Mouse (Mus musculus) forebrain, postnatal 0 days (tissue): Measurements from ENCODE around the gene Defb26. TPM values are rescaled to one million over a fixed set of nuclear protein-coding genes. Genes with fewer than 3 reads are reported as not detected.

Source experiments
- ATAC-seq: fragments of 200-750 bp; cut with Nextera tagmentation; 2 replicates; pipeline ENCODE4 v1.8.0; 2017; ENCODE audit warnings: mild to moderate bottlenecking, moderate library complexity
- DNase-seq: peaks from one replicate; pipeline ENCODE4 v3.0.0-alpha.2; 2015
- H3K27ac ChIP-seq: fragments of 300-500 bp; sonication (generic); 2 replicates; pipeline ENCODE4 v1.5.1; 2014; ENCODE audit warnings: low read depth, mild to moderate bottlenecking, antibody characterized with exemption, low read length, moderate library complexity, mixed read lengths
- H3K27me3 ChIP-seq: fragments of 300-500 bp; sonication (generic); 2 replicates; pipeline ENCODE4 v1.6.1; 2014; ENCODE audit warnings: mild to moderate bottlenecking, low read length, mixed read lengths; ENCODE audit not compliant: insufficient read depth
- H3K36me3 ChIP-seq: fragments of 300-500 bp; sonication (generic); 2 replicates; pipeline ENCODE4 v1.6.1; 2014; ENCODE audit warnings: mild to moderate bottlenecking, moderate library complexity; ENCODE audit not compliant: insufficient read depth
- H3K4me1 ChIP-seq: fragments of 300-500 bp; sonication (generic); 2 replicates; pipeline ENCODE4 v1.6.1; 2014; ENCODE audit warnings: antibody characterized with exemption; ENCODE audit not compliant: insufficient read depth
- H3K4me2 ChIP-seq: fragments of 300-500 bp; sonication (generic); 2 replicates; pipeline ENCODE4 v1.6.1; 2014; ENCODE audit warnings: low read depth, mild to moderate bottlenecking, moderate library complexity
- H3K4me3 ChIP-seq: fragments of 300-500 bp; sonication (generic); 2 replicates; pipeline ENCODE4 v1.5.1; 2014; ENCODE audit warnings: low read depth, low read length, mixed read lengths
- H3K9ac ChIP-seq: fragments of 300-500 bp; sonication (generic); 2 replicates; pipeline ENCODE4 v1.6.1; 2014; ENCODE audit warnings: mild to moderate bottlenecking
- H3K9me3 ChIP-seq: fragments of 300-500 bp; sonication (generic); 2 replicates; pipeline ENCODE4 v1.6.1; 2016; ENCODE audit warnings: low read length
- CTCF ChIP-seq: sonication (generic); IDR thresholded peaks from 2 replicates; pipeline ENCODE4 v1.5.1; 2016; ENCODE audit warnings: antibody characterized with exemption, control low read depth, low read depth
- WGBS: fragments of 180-500 bp; shearing (Covaris S2); extraction: QIAGEN DNeasy Blood & Tissue Kit; methylation state at CpG from one replicate; pipeline ENCODE4 v1.1.7; 2014; 5-methylcytosine and 5-hydroxymethylcytosine counted together
- polyA plus RNA-seq: library from polyadenylated mRNA; unstranded; fragments of >200 nt; fragmentation: Nextera tagmentation; extraction: Ambion mirVana; gene quantifications from 2 replicates; pipeline ENCODE4 v1.2.1, GENCODE M21; 2015
- total RNA-seq: library from RNA; depleted of rRNA; stranded (reverse); fragments of >200 nt; gene quantifications from 2 replicates; pipeline ENCODE4 v1.2.3, GENCODE M21; 2014

Gene Defb26
- total and polyA plus RNA-seq, 2 experiments from 2014 or later: not detected

DNA sequence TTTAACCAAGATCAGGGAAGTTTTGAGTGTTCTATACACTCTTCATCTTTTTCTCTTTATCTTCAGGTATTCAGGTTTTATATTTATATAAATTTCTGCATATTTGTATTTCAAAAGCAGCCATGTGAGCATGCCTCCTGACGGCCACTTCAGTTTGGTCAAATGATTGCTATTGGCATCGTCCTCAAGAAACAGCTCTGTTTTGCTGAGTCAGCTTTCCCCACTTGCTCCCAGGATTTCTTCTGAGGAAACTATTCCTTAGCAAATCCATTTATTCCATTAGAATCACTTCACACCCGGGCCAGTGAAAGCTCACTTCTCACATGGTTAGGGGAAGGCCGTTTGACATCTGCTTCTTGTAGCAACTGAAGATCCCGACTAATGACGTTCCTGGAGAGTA is 13.5 kb downstream of the Defb26 start:
- no peak for DNase-seq
- H3K9me3 ChIP-seq: no peaks in the 10 kb centered on the region
- no peak overlapping the region for H3K9ac ChIP-seq
- ATAC-seq: no peak
- TF ChIP-seq CTCF: no peak
- 81% methylated on average over 6 of the region's 6 CpGs for WGBS
- H3K36me3 ChIP-seq: no peaks in the 10 kb centered on the region
- H3K4me1 ChIP-seq: no peaks in the 10 kb centered on the region
- no peak overlapping the region for H3K27ac ChIP-seq
- no peak overlapping the region for H3K4me2 ChIP-seq
- no peaks in the 10 kb centered on the region for H3K27me3 ChIP-seq
- H3K4me3 ChIP-seq: no peak overlapping the region

DNA sequence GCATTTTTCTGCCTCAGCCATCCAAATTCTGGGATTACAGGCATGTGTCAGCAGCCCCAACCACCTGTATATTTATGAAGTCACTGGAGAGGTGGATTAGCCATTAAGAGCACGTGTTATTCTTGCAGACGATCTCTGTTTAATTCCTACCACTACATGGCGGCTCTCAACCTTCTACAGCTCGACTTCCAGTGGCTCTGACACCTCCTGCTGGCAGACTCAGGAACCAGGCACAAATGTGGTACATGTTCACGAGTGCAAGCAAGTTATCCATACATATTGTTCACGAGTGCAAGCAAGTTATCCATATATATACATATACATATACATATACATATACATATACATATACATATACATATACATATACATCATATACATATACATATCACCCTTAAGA is 18.3 kb downstream of the Defb26 start:
- 81% methylated on average over 6 of the region's 6 CpGs for WGBS
- Histone ChIP-seq H3K9me3 (no peaks in the 10 kb centered on the region), H3K27me3 (no peaks in the 10 kb centered on the region), H3K4me2 (no peak overlapping the region), H3K36me3 (no peaks in the 10 kb centered on the region), H3K9ac (no peak overlapping the region), H3K27ac (no peak overlapping the region), H3K4me1 (no peaks in the 10 kb centered on the region), H3K4me3 (no peak overlapping the region)
- DNase-seq (no peak), ATAC-seq (no peak)
- TF ChIP-seq CTCF: no peak

DNA sequence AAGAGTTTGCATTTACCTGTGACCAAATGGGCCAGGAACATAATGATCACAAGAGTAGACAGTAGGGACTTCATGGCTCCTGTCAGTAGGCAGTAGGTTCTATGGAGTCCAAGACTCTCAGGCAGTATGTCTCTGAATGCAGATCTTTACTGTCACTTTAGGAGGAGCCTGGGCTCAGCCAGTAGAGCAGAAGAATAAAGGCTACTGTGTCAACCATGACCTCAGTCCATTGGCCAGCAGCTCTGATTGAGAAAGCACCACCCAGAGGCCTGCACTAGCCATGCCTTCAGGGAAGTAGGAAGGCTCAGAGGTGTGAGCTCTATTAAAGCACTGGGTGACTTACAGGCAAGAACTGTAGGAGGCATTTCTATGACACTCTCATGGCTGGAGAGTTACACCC is 21.5 kb downstream of the Defb26 start, which contains the start of gene Defb22:
Defb22 (minus strand) TSS at position 101 of the 400 bp plus-strand sequence.
- Histone ChIP-seq H3K27ac (no peak within 1 kb of the TSS), H3K4me1 (no peaks in the 10 kb centered on the region), H3K9ac (no peak within 1 kb of the TSS), H3K9me3 (no peaks in the 10 kb centered on the region), H3K4me3 (no peak within 1 kb of the TSS), H3K36me3 (no peaks in the 10 kb centered on the region), H3K27me3 (no peaks in the 10 kb centered on the region), H3K4me2 (no peak within 1 kb of the TSS)
- ATAC-seq: no peak
- no peak for TF ChIP-seq CTCF
- DNase-seq: no peak

DNA sequence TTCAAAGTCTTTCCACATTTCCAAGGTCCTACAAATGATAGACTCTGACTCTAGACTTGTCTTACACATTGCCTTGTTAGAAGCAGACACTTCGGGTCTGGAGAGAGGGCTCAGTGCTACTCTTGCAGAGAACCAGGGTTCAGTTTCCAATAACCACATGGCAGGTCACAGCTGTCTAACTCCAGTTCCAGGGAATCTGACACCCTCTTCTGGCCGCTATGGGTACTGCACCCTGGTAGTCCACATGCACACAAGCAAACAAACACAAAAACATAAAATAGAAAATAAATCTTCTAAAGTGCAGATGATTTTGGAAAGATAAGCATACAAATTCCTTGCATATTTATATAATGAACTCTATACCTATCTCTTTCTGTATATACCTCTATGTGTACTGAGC is 24.5 kb downstream of the Defb26 start:
- DNase-seq (no peak), ATAC-seq (no peak)
- H3K4me2 ChIP-seq: no peak overlapping the region
- H3K27me3 ChIP-seq: no peaks in the 10 kb centered on the region
- H3K9me3 ChIP-seq: no peaks in the 10 kb centered on the region
- TF ChIP-seq CTCF: peak; percentile 39
- H3K36me3 ChIP-seq: no peaks in the 10 kb centered on the region
- no peak overlapping the region for H3K27ac ChIP-seq
- H3K9ac ChIP-seq: no peak overlapping the region
- 79% methylated on average over 2 of the region's 2 CpGs for WGBS
- H3K4me1 ChIP-seq: no peaks in the 10 kb centered on the region
- H3K4me3 ChIP-seq: no peak overlapping the region

DNA sequence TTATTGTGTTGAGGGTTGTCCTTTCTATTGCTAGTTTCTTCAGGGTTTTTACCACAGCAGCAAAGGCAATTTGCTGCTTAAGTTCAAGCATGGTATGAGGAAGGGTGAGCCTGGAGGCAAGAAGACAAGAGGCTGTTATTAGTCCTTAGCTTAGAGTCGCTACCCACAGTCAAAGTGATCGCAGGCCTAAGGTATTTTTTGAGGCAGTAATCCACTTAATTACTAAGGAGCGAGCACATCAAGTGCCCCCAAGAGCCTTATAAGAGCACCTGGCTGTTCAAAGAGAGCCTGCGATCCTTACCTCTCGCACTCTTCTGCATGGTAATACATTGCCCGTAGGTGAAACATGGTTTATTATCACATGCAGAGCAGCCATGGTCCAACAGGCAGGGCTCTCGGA is 29.8 kb downstream of the Defb26 start:
- no peak for TF ChIP-seq CTCF
- Histone ChIP-seq H3K27me3 (no peaks in the 10 kb centered on the region), H3K27ac (no peak overlapping the region), H3K9me3 (no peaks in the 10 kb centered on the region), H3K4me1 (no peaks in the 10 kb centered on the region), H3K36me3 (no peaks in the 10 kb centered on the region), H3K4me3 (no peak overlapping the region), H3K4me2 (no peak overlapping the region), H3K9ac (no peak overlapping the region)
- 85% methylated on average over 7 of the region's 7 CpGs for WGBS
- no peak for ATAC-seq
- no peak for DNase-seq

DNA sequence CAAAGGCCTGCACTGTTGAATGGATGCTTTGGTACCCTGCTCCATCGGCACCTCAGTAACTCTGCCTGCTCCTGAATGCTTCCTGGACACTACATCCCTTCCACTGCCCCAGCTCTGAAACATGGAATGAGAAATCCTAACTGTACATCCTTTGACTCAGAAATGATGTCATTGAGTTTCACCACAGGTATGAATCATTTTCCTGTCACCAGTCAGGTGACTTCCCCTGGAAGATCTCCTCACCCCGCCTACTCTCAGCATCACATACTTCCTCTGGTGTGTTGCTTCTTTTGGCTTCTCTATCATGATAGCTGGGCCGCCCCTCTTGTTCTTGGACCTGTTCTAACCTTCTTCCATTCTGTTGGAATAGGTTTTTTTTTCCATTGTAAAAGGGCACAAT is 30.6 kb downstream of the Defb26 start:
- H3K9me3 ChIP-seq: no peaks in the 10 kb centered on the region
- no peak overlapping the region for H3K9ac ChIP-seq
- TF ChIP-seq CTCF: no peak
- no peak overlapping the region for H3K27ac ChIP-seq
- no peak overlapping the region for H3K4me3 ChIP-seq
- H3K27me3 ChIP-seq: no peaks in the 10 kb centered on the region
- 94% methylated on average over 3 of the region's 3 CpGs for WGBS
- no peaks in the 10 kb centered on the region for H3K36me3 ChIP-seq
- no peak overlapping the region for H3K4me2 ChIP-seq
- ATAC-seq: no peak
- no peak for DNase-seq
- no peaks in the 10 kb centered on the region for H3K4me1 ChIP-seq

DNA sequence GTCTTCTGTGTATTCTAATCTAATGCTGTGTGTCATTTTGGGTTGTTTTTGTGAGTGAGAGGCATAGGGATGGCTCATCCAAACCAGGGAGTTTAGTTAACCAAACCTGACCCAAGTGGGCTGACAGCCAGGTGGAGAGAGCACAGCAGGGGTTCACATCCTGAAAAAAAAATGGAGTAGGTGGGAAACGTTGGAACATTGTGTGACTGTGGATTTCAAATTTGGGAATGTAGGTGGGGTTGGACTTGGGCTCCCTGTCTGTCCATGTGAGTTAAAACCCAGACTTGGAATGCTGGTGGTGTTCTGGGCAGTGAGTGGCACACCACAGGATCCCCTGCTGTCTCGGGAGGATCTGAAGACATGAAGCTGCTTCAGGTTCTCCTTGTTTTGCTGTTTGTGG is 34.7 kb downstream of the Defb26 start, which contains the start of gene Defb20:
Defb20 (plus strand) TSS at position 301 of the 400 bp plus-strand sequence.
- ATAC-seq: no peak
- WGBS: 61% methylated on average over 2 of the region's 2 CpGs
- Histone ChIP-seq H3K9ac (no peak within 1 kb of the TSS), H3K27ac (no peak within 1 kb of the TSS), H3K4me2 (no peak within 1 kb of the TSS), H3K27me3 (peaks cover 3% of the 10 kb centered on the region; the same call in 1 of the 2 replicates), H3K9me3 (no peaks in the 10 kb centered on the region), H3K4me3 (no peak within 1 kb of the TSS), H3K36me3 (no peaks in the 10 kb centered on the region), H3K4me1 (no peaks in the 10 kb centered on the region)
- no peak for DNase-seq
- TF ChIP-seq CTCF: no peak

DNA sequence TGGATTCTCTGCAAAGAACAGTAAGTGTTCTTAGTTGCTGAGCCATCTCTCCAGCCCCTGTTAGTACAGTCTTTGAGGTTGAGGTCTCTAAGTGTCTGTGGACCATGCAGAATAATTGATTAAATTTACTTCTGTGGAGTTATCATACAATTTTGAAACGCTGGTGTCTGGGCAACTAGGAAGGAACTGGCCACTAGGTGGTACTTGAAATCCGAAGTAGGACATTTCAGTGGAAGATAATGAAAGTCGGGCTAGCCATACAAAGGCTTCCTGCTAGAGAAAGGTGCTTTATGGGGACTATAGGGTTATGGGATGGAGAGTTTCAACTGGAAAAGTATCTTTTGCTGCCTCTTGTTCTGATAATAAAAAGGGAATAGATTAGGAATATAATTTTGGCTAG is 39.1 kb downstream of the Defb26 start:
- Histone ChIP-seq H3K9ac (no peak overlapping the region), H3K4me3 (no peak overlapping the region), H3K36me3 (no peaks in the 10 kb centered on the region), H3K27me3 (peaks cover 3% of the 10 kb centered on the region; the same call in 1 of the 2 replicates), H3K4me1 (no peaks in the 10 kb centered on the region), H3K27ac (no peak overlapping the region), H3K9me3 (no peaks in the 10 kb centered on the region), H3K4me2 (no peak overlapping the region)
- peak; percentile 40; the same call in 1 of the 2 replicates for TF ChIP-seq CTCF
- DNase-seq (no peak), ATAC-seq (no peak)
- WGBS: 25% methylated on average over 3 of the region's 3 CpGs
